Mouse (Mus musculus) spleen, postnatal 14 days (tissue): ENCODE results near the gene Egfl7.
A peak's percentile ranks its signal among the peaks of the same experiment; 100 is the strongest.

Source experiments
- DNase-seq, 2 experiments: peaks; one replicate each; pipeline ENCODE4 v3.0.0; 2021 to 2022; ENCODE audit warnings: low spot score in 2 of 2

The Egfl7 gene

DNA sequence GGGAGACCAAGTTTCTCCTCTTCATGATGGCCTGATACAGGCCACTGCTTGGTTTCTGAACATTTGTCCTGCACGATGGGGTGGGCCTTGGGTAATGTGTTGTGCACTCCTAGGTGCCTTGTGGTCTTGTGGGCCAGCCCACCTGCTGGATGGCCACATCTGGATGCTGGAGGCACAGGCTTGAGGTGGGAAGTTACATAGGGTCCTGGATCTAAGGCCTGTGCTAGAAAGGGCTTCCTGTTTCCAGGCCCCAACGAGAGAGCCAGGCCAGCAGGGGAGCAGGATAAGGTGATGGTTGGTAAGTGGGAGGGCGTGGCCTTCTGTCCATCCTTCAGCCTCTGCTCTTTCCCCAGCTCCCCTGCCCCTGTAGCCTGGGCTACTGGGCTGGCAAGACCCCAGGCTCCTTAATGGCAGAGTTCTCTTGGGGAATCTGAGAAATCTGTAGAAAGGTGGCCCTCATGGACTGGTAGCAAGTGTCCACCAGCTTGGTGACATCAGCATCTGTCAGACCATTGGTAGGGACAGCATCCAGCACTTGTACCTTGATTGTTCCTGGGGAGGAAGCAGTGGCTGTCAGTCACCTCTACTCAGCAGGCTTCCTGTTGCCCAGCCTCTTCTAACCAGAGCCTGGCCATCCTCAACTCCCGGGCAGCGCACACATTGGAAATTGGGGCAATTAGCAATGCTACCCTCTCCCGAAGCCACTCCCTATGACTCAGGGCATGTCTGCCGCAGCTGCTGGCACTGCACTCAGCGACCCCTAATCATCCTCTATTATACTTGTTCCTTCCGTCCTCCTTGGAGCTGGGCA lies 13.6 kb downstream of the Egfl7 start:
- DNase-seq, result no peak

DNA sequence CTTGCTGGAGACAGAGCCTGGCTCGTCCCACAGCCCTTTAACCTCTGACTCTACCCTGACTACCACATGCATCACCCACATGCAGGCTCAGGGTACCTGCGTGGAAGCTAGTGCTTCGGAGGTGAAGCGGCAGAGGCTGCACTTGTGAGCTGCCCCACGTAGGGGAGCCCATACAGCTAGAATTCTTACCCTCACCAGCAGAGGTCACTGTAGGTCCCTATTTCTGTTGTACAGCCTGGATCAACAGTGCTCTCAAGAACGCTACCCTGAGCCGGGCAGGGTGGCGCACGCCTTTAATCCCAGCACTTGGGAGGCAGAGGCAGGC lies 14.2 kb downstream of the Egfl7 start:
- peak in 1 of 2 experiments; percentile 65 for DNase-seq

DNA sequence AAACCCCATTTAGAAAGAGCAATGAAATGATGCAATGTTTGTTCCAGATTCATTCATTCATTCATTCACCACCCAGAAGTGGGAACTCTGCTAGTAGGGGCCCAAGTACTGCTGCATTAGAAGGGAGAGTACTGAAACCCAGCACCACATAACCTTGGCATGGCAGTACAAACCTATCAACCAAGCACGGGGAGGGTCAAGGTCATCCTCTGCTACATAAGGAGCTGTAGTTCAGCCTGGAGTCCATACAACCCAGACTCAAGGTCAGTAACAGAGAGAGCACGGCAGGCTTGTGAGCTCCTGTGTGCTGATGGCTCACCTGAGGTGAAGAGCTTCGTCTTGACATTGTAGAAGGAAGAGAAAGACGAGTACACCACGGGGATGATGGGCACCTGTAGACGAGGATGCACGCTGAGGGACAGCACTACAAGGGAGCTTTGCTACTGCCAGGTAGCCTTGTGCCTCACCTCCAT lies 14.7 kb downstream of the Egfl7 start:
- DNase-seq, result no peak

DNA sequence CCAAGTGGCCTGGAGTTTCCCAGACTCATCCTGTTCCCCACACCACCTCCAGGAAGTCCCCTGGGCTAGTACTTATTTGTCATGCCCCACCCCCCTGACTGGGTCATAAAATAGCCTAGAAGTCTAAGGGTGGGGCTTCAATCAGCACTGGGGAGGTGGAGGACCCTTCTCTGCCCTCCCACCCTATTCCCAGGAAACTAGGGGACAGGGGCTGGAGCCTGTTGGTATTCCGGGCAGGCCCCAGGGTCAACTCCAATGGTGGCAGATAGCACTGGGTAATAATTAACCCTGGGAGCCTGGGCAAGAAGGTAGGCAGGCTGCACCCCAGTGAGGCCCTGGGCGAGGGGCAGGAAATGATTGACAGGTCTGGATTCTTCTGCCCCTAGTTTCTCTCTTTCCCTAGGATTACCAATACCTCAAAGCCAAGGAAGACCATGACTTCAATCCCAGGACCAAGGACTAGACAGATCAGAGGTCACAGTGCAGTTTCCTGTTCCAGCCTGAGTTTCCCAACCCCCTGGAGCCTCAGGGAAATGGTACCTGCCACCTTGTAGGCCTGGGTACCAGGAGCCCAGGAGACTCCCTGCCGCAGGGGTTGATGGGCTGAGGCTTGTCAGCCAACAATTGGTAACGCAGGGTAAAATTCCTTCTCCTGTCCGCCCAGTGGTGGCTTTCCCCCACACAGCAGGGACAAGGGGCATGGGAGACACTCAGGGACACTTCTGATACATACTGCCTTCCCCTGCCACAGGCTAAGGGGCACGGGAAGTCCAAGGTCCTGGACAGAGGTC lies 15.3 kb downstream of the Egfl7 start:
- DNase-seq, result no peak

DNA sequence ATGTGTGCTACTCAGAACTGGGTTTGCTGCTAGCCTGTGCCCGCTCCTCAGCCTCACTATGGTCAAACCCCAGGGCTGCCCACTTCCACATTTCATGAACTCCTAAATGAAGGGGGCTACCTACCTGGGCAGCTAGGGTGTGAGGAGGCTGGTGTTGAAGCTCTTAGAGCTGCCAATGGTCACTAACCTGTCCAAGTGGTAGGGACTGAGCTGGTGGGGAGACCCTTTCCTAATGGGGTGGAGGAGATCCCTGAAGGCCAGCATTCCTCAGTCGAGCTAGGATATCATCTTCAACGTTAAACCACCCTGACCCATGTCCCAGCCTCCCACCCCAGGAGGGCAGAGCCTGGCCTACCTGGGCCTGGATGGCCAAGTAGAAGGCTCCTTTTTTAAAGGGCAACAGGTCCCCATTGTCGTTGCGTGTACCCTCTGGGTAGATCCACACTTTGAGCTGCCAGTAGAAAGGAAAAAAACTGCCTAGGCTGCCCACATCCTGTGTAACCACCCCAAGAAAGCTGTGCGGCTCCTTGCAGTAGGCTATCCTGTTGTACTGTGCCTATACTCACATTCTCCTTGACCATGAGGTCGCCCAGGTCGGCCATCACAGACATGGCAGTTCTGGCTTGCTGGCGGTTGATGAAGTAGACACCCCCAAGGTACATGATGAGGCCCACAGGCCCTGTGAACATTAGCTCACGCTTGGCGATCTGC lies 16.1 kb downstream of the Egfl7 start:
- no peak for DNase-seq

DNA sequence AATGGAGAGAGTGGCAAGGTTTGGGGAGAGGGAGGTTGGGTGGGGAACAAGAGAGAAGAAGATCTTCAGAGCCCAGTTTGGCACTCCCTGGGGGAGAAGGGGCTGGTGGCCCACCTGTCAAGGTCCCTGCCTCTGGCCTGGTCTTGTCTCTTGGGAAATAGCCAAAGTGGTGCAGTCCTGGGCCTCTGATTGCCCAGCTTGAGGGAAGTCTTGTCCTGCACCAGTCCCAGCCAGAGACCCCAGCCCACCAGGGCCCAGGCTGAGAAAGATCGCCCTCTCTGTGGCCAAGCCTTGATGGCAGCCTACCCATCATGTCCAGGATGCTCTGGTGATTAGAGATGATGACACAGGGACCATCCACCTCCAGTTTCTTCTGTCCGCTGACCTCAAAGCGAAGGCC lies 17.1 kb downstream of the Egfl7 start:
- DNase-seq, result no peak

DNA sequence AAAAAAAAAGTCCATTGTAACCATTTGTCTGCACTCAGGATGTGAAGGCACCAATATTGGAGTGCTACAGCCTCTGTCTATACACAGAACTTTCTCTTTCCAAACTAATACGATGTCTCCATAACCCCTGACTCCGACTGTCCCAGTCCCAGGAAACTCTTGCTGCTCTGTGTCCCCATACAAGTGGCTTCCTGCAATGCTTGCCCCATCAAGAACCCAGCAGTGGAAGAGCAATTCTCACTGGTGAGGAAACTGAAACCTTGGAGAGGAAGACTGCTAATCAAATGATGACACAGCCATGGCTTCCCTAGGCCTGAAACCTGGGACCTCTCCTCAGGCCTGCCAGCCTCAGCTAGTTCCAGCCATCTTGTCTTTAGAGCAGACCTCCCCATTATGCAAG lies 18.0 kb downstream of the Egfl7 start:
- DNase-seq, result no peak

DNA sequence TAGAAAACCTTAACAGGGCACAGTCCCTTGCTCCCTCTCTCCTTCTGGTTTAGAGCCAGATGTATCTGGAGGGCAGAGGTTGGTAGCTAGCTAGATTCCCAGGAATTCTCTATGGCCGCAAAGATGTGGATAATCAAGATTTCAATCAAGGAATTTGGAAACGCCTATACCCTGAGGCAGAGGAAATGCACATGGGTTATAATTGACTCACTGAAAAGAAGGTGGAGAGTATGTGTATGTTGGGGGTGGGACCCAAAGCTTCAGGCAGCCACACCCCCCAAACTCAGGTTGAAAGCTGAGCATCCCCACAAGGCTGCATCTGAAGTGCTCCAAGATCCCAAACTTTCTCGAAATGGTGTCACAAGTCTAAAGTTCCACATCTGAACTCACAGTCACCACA lies 18.6 kb downstream of the Egfl7 start:
- no peak for DNase-seq

DNA sequence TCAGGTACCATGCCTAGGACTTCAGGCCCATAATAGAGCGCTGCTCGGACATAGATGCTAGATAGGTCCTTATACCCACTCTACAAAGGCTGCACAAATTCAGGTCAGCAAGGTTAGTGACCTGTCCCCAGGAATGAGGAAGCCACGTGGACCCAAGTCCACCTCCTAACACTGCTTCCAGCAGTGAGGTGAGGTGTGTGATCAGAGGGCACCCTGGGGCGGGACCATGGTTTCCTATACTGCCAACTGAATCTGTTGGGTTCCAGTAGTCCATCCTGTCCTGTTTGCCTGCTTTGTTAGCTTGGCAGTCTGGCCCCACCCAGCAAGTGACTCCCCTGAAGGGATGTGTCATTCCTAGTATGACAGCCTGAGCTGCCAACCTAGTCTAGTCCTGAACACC lies 20.2 kb downstream of the Egfl7 start:
- no peak for DNase-seq

DNA sequence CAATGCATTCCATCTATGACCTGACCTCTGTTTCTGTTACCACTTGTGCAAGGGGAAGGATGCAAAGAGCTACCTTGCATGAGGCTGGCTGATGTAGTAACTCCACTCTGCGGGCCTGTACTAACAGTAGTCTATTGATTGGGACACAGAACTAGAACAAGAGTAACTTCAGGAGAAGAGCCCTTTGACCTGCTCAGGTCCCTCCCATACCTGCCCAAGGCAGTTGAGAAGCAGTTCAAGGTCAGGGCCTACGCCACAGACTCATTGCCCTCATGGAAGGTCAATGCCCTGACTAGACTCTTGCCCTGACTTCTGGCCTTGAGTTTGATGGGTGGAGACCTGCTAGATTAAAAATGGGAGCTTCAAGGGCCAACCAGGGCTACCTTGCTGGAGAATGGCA lies 20.9 kb downstream of the Egfl7 start:
- no peak for DNase-seq

DNA sequence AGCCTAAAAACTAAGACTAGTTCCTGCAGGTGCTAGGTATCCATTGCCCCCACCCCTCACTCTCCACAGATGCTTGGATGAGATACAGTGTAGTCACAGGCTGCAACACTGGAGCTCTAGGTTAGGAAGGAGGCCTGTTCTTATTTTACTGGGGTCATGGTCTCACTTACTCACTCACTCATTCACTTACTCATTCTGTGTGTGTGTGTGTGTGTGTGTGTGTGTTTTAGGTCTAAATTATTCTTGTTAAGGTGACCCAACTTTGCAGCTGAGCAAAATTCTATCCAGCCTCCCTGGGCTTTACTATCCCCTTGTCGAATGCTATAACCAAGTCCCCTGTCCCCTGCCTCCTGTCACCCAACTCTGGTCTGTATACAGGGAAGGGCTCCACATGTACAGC lies 21.8 kb downstream of the Egfl7 start:
- DNase-seq, result no peak

DNA sequence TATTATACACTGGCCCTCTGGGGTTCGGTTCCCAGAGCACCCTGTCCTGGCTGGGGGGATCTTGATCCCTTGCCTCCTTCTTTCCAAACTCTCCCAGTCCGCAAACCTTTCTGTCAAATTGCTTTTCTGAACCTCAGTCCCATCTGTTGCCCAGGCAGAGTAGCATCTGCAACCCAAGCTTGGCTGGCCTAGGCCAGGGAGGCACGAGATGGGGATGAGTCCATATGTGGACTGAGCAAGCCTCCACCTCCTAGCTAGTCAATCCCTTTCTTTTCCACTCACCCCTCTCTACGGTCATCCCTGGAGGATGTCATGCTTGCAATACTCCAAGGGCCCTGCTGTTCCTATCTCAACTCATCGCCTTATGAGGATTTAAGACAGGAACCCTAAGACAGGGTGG lies 22.8 kb downstream of the Egfl7 start:
- DNase-seq, result no peak

DNA sequence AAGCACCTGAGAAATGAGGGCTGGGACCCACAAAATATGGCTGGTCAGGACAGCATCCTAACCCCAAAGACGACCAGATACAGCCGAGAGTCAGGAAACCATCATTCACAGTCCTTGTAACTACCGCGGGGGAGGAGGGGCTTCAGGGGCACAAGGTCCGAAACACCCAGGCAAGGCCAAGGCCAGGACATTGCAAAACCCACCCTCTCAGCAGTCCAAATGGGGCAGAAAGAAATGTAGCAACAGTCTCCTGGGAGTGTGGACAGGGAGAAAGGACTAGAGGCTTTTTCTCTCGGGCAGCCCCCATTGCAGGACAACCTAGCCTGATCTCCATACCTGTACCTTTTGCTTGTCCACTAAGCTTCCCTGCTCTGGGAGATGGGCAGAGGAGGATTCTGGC lies 23.3 kb downstream of the Egfl7 start:
- no peak for DNase-seq

DNA sequence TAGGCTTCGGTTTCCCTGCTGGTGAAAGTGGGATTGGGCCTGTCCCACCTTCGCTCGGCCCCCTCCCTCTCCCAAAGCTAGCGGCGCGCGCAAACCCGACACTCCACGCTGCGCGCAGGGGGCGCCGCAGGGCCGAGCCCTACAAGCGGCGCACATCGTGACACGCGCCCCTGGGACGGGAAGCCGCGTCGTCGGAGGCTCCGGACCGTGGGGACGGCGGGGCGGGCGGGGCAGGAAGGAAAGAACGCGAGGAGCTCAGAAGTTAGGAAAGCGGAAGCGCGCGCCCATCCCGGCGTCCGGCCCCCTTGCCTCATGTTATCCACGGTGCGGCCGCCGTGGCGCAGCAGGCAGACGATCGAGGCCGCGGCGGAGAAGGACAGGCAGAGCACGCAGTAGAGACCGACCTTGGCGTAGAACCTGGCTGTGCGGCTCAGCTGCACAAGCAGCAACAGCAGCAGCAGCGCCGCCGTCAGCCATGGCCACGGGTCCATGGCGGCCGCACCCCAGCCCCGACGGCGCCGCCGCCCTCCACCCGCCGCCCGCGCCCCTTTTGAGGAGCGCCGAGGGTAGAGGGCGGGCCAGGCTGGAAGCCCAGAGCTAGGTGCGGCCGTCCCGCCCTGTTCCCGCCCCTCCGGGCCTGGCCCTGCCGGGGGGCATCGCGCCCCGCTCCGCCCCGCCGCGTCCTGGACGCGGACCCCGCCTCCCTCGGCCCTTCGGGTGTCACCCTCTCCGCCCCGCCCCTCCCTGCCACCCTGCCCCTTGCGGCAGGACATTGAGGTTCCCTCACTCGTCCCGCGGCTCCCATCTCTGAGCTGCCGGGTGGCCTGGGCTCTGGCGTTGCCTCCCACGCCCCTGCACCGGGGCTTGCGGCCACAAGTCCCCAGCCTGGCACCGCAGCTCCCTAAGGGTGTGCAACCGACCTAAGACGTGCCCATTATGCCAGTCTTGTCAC lies 24.2 kb downstream of the Egfl7 start, which contains the start of gene Agpat2:
TSS of gene Agpat2 (minus strand) at position 698 of the 952 bp plus-strand sequence.
- DNase-seq, result peak; percentile 46 to 59

DNA sequence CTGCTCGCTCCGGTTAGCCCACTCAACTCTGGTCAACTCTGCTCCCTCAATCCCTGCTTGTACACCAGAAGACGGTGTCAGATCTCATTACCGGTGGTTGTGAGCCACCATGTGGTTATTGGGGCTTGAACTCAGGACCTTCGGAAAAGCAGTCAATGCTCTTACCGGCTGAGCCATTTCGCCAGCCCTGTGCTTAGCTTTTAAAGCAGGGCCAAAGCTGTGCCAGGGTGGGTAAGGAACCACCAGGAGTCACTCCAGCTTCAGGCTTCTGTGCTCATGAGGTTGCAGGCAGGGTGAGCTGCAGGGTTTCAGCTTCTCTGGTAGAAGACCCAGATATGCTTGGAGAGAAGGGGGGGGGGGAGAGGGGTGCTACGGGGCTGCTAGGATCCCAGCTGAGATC lies 25.5 kb downstream of the Egfl7 start:
- DNase-seq, result no peak

DNA sequence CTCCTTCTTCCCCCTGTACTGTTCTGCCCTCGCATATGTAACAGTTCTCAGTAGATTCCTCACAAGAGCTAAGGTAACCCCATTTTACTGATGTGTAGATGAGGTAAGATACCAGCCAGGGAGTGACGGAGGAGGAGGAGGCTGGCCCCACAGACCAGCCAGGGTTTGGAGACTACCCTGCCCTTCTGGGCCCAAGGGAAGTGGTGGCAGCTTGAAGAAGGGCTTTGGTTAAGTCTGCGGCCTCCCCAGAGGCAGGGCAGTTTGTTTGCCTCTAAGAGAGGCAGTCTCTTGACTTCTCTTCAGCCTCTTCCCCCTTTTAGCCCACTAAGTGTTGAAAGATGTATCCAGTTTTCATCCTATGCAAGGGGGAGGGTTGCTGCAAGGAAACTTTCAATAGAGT lies 26.8 kb downstream of the Egfl7 start:
- DNase-seq, result no peak

DNA sequence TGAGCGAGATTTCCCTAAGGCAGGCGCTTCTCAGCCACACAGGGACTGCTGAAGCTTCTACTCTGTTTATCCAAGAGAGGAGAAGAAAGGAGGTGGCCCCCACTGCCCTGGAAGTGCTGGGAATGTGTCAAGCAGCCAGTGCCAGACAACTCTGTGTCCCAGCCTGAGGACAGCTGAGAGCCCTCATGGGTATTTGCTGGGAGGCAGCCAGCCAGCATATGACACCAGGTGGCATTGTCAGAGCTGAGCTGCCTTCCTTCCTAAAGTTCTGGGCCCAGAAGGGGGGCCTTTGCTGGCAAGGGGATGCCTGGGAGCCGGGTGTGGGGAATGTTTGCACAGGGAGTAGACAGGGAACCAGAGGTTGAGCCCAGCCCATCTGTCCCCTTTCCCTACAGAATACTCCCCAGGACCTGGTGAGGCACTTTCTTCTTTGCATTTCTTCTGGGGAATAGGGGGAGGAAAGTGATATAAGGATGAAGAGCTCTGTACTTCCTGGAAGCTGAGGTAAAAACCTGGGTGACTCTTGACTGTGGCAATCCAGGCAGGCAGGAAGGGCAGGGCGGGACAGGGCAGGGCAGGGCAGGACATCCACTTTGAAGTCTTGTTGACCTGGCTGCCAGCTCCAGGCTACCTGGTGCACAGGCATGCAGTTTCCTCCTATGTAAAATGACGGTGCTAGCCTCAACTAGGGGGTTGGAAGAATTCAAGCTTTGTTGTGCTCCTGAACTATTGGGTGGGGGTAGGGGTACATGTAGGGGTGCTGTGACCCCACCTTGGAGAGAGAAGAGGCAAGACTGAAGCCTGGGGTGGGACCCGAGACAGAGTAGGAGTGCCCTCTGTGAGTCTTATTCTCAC lies 27.5 kb downstream of the Egfl7 start:
- no peak for DNase-seq

DNA sequence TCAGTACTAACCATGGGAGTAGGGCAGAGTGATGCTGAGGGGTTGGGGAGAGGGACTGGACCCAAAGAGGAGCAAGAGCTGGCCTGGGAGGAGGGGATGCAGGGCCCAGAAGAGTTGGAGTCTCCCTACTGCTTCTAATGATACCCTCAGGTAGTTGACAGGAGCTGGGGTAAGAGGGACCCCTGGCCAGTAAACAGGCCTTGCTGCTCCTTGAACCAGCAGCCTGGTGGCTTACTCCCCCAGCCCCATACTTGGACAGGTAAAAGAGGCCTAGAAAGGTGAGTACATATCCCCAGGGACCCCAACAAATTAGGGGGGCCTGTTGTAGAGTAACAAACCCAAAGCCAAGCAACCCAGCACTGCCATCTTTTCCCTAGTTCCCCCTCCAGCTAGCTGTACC lies 29.0 kb downstream of the Egfl7 start:
- no peak for DNase-seq

DNA sequence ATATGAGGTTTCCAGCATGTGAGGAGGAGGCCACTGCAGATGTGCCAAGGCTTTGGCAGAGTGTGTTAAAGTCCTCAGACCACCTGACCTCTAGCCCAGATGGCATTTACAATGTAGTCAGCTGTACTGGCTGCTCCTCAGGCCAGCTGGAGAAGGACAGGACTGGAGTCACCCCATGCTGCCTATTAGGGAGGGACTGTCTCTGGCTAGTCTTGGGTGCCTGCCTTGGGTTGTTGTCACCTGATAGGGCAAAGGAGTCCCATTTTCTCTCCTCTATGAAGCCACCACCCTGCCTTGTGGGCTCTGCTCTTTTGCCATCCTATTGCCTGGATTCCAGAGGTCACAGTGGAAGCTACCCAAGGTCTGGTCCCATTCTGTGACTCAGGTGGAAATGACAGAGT lies 29.4 kb downstream of the Egfl7 start:
- DNase-seq, result no peak

DNA sequence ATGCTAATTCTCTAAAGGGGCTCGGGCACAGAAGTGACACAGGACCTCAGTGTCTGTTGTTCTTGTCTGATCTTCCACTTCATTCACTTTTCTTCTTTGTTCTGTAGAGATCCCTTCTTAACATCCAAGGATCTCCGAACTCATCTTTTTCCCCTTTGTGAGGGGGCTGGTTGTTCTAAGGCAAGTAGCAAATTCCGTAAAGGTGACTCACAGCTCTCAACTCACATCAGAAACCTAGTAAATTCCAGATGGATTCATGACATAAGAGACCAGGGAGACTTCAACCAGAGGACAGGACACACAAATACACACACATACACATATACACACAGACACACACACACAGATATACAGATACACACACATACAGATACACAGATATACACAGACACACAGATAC lies 30.7 kb downstream of the Egfl7 start:
- no peak for DNase-seq
